Mouse (Mus musculus) forebrain, postnatal 0 days (tissue): ENCODE data around the gene Tnni1. TPM values are rescaled to one million over a fixed set of nuclear protein-coding genes. Genes with fewer than 3 reads are reported as not detected.

Experiments
- ATAC-seq: fragments of 200-750 bp; cut with Nextera tagmentation; 2 replicates; pipeline ENCODE4 v1.8.0; 2017; ENCODE audit warnings: mild to moderate bottlenecking, moderate library complexity
- DNase-seq: peaks from one replicate; pipeline ENCODE4 v3.0.0-alpha.2; 2015
- H3K27ac ChIP-seq: fragments of 300-500 bp; sonication (generic); 2 replicates; pipeline ENCODE4 v1.5.1; 2014; ENCODE audit warnings: low read depth, mild to moderate bottlenecking, antibody characterized with exemption, low read length, moderate library complexity, mixed read lengths
- H3K27me3 ChIP-seq: fragments of 300-500 bp; sonication (generic); 2 replicates; pipeline ENCODE4 v1.6.1; 2014; ENCODE audit warnings: mild to moderate bottlenecking, low read length, mixed read lengths; ENCODE audit not compliant: insufficient read depth
- H3K36me3 ChIP-seq: fragments of 300-500 bp; sonication (generic); 2 replicates; pipeline ENCODE4 v1.6.1; 2014; ENCODE audit warnings: mild to moderate bottlenecking, moderate library complexity; ENCODE audit not compliant: insufficient read depth
- H3K4me1 ChIP-seq: fragments of 300-500 bp; sonication (generic); 2 replicates; pipeline ENCODE4 v1.6.1; 2014; ENCODE audit warnings: antibody characterized with exemption; ENCODE audit not compliant: insufficient read depth
- H3K4me2 ChIP-seq: fragments of 300-500 bp; sonication (generic); 2 replicates; pipeline ENCODE4 v1.6.1; 2014; ENCODE audit warnings: low read depth, mild to moderate bottlenecking, moderate library complexity
- H3K4me3 ChIP-seq: fragments of 300-500 bp; sonication (generic); 2 replicates; pipeline ENCODE4 v1.5.1; 2014; ENCODE audit warnings: low read depth, low read length, mixed read lengths
- H3K9ac ChIP-seq: fragments of 300-500 bp; sonication (generic); 2 replicates; pipeline ENCODE4 v1.6.1; 2014; ENCODE audit warnings: mild to moderate bottlenecking
- H3K9me3 ChIP-seq: fragments of 300-500 bp; sonication (generic); 2 replicates; pipeline ENCODE4 v1.6.1; 2016; ENCODE audit warnings: low read length
- CTCF ChIP-seq: sonication (generic); IDR thresholded peaks from 2 replicates; pipeline ENCODE4 v1.5.1; 2016; ENCODE audit warnings: antibody characterized with exemption, control low read depth, low read depth
- WGBS: fragments of 180-500 bp; shearing (Covaris S2); extraction: QIAGEN DNeasy Blood & Tissue Kit; methylation state at CpG from one replicate; pipeline ENCODE4 v1.1.7; 2014; 5-methylcytosine and 5-hydroxymethylcytosine counted together
- polyA plus RNA-seq: library from polyadenylated mRNA; unstranded; fragments of >200 nt; fragmentation: Nextera tagmentation; extraction: Ambion mirVana; gene quantifications from 2 replicates; pipeline ENCODE4 v1.2.1, GENCODE M21; 2015
- total RNA-seq: library from RNA; depleted of rRNA; stranded (reverse); fragments of >200 nt; gene quantifications from 2 replicates; pipeline ENCODE4 v1.2.3, GENCODE M21; 2014

Gene Tnni1
- total and polyA plus RNA-seq, 2 experiments from 2014 or later = 0.19 to 0.48 TPM

DNA sequence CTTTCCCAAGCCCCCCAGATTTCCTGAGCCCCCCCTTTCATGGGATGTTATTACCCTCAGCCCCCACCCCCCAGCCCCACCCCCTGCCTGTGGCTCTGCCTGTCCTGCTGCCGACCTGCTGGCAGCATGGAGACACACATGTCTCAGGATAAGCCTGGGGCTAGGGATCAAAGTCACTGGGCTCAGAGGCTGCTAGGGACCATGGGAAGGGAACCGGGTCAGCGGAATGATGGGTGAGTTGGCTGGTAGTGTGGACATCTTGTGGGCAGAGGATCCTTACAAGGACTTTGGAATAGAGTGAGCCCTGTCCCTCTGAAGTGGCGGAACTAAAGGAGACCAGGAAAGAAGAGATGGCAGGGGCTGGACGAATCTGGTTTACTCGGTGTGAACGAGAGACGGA lies 55.7 kb downstream of the Tnni1 start:
- WGBS = 88% methylated on average over 8 of the region's 8 CpGs
- no peak for TF ChIP-seq CTCF
- no peak for DNase-seq
- ATAC-seq = no peak
- Histone ChIP-seq H3K36me3 (no peaks in the 10 kb centered on the region), H3K9me3 (no peaks in the 10 kb centered on the region), H3K4me2 (no peak overlapping the region), H3K4me1 (no peaks in the 10 kb centered on the region), H3K27ac (no peak overlapping the region), H3K4me3 (no peak overlapping the region), H3K27me3 (no peaks in the 10 kb centered on the region), H3K9ac (no peak overlapping the region)

DNA sequence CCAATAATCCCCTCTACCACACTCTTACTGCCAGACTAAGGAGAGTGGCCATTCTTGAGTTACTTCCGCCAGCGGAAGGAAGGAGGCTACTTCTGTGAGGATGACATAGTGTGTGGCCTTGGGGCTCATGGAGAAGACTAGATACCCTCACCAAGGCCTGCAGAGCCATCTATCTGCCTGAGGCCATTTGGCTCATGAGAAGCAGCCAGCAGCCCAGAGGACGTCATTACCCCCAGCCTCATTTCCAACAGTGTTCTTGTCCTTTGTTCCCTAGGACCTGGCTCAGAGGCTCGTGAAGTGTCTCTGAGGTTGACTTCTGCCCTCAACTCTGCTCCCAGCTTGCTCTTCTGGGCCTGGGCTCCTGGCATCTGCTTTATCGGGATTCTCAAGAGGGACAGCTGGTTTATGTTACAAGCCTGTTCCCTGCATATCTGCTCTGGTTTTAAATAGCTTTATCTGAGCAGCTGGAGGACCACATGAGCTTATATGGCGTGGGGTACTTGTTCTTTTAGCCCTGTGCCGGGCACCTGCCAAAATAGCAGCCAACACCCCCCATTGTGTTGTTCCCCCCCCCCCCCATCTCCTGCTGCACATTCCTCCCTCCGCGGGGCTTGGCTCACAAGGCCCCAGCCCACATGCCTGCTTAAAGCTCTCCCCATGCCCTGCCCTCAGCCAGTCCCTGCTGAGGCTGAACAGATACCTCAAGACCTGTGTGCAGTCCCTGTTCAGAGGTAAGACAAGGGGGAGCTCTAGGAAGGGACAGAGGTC lies 56.7 kb downstream of the Tnni1 start, which contains the start of gene Tnnt2:
TSS of gene Tnnt2 (plus strand) at position 639 of the 768 bp plus-strand sequence.
- DNase-seq (no peak), ATAC-seq (no peak; the same call in 1 of the 2 replicates)
- Histone ChIP-seq H3K9me3 (no peaks in the 10 kb centered on the region), H3K36me3 (no peaks in the 10 kb centered on the region), H3K4me1 (no peaks in the 10 kb centered on the region), H3K9ac (no peak within 1 kb of the TSS), H3K4me2 (no peak within 1 kb of the TSS), H3K27me3 (no peaks in the 10 kb centered on the region), H3K4me3 (no peak within 1 kb of the TSS), H3K27ac (no peak within 1 kb of the TSS)
- no peak for TF ChIP-seq CTCF
- 52% methylated on average over 9 of the region's 9 CpGs for WGBS

DNA sequence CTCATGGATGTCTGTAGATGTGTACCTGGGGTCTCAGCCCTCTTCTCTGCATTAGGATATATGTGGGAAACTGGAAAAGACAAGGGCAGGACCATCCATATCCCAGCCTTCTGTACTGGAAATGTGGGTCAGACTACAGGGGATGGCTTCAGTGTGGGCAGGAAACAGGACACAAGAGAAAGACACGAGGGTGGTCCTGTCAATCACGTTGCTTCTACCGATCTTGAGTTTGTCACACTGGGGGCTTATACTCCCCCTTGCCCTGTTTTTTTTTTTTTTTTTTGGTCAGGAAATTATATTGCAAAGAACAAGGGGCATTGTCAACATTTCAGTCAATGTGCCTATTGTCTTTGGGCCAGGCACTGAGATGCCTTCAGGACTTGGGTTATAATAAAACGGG lies 59.4 kb downstream of the Tnni1 start:
- H3K27me3 ChIP-seq = no peaks in the 10 kb centered on the region
- ATAC-seq (no peak), DNase-seq (no peak)
- no peak for TF ChIP-seq CTCF
- no peak overlapping the region for H3K4me3 ChIP-seq
- H3K4me1 ChIP-seq = no peaks in the 10 kb centered on the region
- WGBS = 73% methylated on average over 4 of the region's 4 CpGs
- no peak overlapping the region for H3K9ac ChIP-seq
- no peak overlapping the region for H3K27ac ChIP-seq
- H3K36me3 ChIP-seq = no peaks in the 10 kb centered on the region
- H3K4me2 ChIP-seq = no peak overlapping the region
- no peaks in the 10 kb centered on the region for H3K9me3 ChIP-seq

DNA sequence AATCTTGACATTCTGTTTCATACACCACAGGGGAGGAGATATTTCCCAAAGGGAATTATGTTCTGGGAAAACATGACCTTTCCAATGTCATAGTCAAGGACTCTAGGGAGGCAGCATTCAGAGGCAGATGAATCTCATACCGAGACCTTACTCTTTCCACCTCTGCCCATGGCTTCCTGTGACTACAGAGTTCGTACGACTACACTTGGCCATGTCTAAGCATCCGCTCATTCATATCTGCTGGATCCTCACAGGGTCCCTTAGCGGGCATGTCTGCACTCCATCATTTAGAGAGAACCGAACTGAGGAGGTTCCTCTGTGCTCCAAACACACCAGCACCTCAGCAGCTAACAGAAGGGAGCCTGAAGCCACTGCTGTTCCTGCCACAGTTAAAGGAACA lies 59.8 kb downstream of the Tnni1 start:
- no peaks in the 10 kb centered on the region for H3K36me3 ChIP-seq
- H3K4me3 ChIP-seq = no peak overlapping the region

DNA sequence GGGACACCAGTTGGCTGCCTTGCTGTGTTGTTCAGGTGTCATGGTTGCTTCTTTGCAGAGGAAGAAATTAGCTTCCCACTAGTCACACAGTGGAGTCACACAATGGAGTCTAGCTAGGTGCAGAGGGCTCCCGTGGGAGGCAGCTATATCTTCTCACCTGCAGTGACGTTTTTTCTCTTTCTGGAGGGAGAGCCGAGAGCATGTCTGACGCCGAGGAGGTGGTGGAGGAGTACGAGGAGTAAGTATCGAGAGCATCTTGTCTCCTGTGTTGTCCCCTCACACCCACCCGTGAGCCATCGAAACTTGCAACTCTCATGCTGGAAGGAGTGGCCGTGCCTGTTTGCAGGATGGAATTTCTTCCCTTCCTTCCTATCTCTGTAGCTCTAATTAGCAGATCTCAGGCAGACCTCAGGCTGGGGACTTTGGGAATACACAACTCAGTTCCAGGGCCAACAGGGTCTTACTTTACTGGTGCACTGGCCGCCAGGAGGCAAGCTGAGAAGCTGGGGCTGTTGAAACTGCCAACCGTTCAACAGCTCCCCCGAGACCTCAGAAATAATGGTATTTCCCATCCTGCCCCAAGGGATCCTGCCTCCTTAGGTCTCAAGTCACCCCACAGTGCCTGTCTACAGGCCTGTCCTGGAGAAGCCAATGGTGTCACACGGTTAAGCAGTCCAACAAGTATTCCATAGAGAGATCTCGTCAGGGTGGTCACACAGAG lies 61.6 kb downstream of the Tnni1 start:
- DNase-seq = no peak
- no peak for ATAC-seq
- no peak overlapping the region for H3K9ac ChIP-seq
- H3K9me3 ChIP-seq = no peaks in the 10 kb centered on the region
- WGBS = 72% methylated on average over 15 of the region's 15 CpGs
- no peak overlapping the region for H3K27ac ChIP-seq
- no peak for TF ChIP-seq CTCF
- H3K4me1 ChIP-seq = no peaks in the 10 kb centered on the region
- H3K4me3 ChIP-seq = no peak overlapping the region
- no peaks in the 10 kb centered on the region for H3K27me3 ChIP-seq
- no peak overlapping the region for H3K4me2 ChIP-seq
- H3K36me3 ChIP-seq = no peaks in the 10 kb centered on the region

More for the DNA sequence above, 59.8 kb downstream of the Tnni1 start:
- Histone ChIP-seq H3K27me3 (no peaks in the 10 kb centered on the region), H3K4me2 (no peak overlapping the region), H3K27ac (no peak overlapping the region), H3K9ac (no peak overlapping the region), H3K4me1 (no peaks in the 10 kb centered on the region), H3K9me3 (no peaks in the 10 kb centered on the region)
- DNase-seq (no peak), ATAC-seq (no peak)
- no peak for TF ChIP-seq CTCF
- 87% methylated on average over 6 of the region's 6 CpGs for WGBS

DNA sequence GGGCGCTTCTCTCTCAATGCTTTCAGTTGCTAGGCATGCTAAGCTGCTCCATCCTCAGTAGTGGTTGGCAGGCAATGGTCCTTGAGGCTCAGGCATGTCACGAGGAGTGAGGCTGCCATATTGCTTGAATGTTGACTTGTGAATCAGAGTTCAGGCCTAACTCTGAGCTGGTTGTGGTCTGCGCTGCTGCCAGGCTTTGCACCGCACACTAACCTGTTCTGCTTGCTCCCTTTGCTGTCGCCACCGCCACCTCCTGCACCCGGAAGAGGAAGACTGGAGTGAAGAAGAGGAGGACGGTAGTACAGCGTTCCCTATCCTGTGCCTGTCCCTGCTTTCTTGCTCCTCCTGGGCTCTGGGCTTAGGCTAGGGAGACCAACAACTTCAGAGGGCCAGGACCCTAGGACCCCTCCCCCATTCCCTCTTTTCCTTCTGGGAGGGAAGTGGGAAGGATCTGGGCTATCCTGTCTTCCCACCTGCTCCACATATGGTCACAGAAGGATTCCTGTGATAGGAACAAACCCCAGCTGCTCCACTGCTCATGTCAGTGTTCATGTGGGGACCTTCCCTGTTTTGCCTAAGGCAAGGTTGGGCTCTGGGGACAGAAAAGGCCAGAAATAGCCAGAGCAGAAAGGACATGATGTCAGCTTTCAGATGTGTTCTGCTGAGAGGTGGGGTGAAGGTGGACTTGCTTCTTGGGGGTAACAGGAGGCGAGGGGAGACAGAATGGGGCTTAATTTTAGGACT lies 64.5 kb downstream of the Tnni1 start:
- Histone ChIP-seq H3K36me3 (no peaks in the 10 kb centered on the region), H3K27me3 (no peaks in the 10 kb centered on the region), H3K4me3 (no peak overlapping the region), H3K4me2 (no peak overlapping the region), H3K4me1 (no peaks in the 10 kb centered on the region), H3K9me3 (no peaks in the 10 kb centered on the region), H3K9ac (no peak overlapping the region), H3K27ac (no peak overlapping the region)
- DNase-seq = no peak
- ATAC-seq = no peak
- no peak for TF ChIP-seq CTCF
- WGBS = 85% methylated on average over 10 of the region's 10 CpGs
